Mouse (Mus musculus) Patski (cell line): Measurements from ENCODE around the gene Camk1. TPM values are rescaled to one million over a fixed set of nuclear protein-coding genes. Genes with fewer than 3 reads are reported as not detected.

Experiments used
- ATAC-seq: fragments of 100-300 bp; one replicate; pipeline ENCODE4 v1.8.0; 2021
- CTCF ChIA-PET: fragments of 350-600 bp; sonication (Branson Sonifier 250); formaldehyde crosslinking; loops from one replicate; lab custom pipeline; 2022; ENCODE audit warnings: inconsistent platforms; lab: Charles Lee
- POLR2A ChIA-PET: fragments of 350-600 bp; sonication (Branson Sonifier 250); formaldehyde crosslinking; loops from one replicate; lab custom pipeline; 2022; ENCODE audit warnings: antibody characterized with exemption, inconsistent platforms; lab: Charles Lee
- DNase-seq: peaks from one replicate; pipeline ENCODE4 v3.0.0-alpha.2; 2011; ENCODE audit warnings: low read depth, low spot score
- H3K27me3 ChIP-seq: fragments of 371-371 bp; one replicate; pipeline ENCODE4 v1.5.1; 2021
- CTCF ChIP-seq: fragments of 100-300 bp; IDR thresholded peaks from one replicate; pipeline ENCODE4 v1.5.1; 2021
- in situ Hi-C: fragments of 300-500 bp; cut with MboI; formaldehyde crosslinking; loops from 3 replicates; pipeline ENCODE4 v1.11.1; 2018; ENCODE audit warnings: low pct_unique_long_range_greater_than_20kb, mixed read lengths
- polyA plus RNA-seq: library from polyadenylated mRNA; unstranded; gene quantifications from one replicate; pipeline ENCODE4 v1.2.3, GENCODE M21; 2021

Gene Camk1
- polyA plus RNA-seq, 1 experiment from 2014 or later, result 130 TPM

DNA sequence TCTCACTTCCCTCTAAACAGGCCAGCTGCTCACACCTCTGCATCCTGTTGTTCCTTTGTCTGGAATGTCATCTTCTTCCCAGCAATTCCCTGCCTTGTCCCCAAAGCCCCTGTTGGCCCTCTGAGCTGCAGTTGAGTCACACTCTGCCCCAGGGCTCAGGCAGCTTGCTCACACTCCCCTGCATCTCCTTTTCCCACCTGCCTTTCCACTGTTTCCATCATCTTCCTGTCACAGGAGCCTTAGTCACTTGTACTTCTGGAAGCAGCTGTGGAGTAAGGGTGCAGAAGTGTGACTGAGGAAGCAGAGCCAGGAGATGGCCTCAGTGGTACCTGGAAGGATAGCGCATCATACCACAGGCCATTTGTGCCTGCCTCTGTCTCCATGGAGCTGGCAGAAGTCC lies 18.5 kb upstream of the Camk1 start:
- ChIA-PET CTCF (interaction anchor here (1.1 to 1.7 kb wide), 2 partner anchors 8 to 11 kb away, joined by 4 read pairs; no protein-coding TSS in a partner anchor), POLR2A (interaction anchor here (1.0 to 1.8 kb wide), 2 partner anchors 11 to 18 kb away, joined by 3 to 6 read pairs; partner anchors contain the start of gene Camk1)
- H3K27me3 ChIP-seq, result no peaks in the 10 kb centered on the region
- DNase-seq (no peak), ATAC-seq (peak; percentile 44)
- in situ Hi-C loops, result no loop called here
- TF ChIP-seq CTCF, result no peak

DNA sequence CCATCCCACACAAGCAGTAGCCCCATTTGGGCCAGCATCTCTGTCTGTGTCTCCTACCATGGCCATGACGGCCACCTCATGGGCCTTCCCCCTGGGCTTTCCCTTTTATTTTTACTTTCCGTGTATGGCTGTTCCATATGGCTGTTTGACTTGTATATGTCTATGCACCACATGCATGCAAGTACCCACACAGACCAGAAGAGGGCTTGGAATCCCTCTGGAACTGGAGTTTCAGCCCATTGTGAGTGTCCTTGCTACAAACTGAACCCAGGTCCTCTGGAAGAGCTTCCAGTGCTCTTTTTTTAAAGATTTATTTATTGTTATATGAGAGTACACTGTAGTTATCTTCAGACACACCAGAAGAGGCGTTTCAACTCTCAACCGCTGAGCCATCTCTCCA lies 17.7 kb upstream of the Camk1 start:
- in situ Hi-C loops, result no loop called here
- ATAC-seq (no peak), DNase-seq (no peak)
- H3K27me3 ChIP-seq, result no peaks in the 10 kb centered on the region
- no peak for TF ChIP-seq CTCF
- ChIA-PET CTCF (interaction anchor here (1.7 kb wide), 1 partner anchor 10 kb away, joined by 4 read pairs; no protein-coding TSS in a partner anchor), POLR2A (interaction anchor here (0.7 to 1.8 kb wide), 3 partner anchors 17 to 175 kb away, joined by 3 to 6 read pairs (median 5); partner anchors contain the start of genes Arpc4 and Camk1)

DNA sequence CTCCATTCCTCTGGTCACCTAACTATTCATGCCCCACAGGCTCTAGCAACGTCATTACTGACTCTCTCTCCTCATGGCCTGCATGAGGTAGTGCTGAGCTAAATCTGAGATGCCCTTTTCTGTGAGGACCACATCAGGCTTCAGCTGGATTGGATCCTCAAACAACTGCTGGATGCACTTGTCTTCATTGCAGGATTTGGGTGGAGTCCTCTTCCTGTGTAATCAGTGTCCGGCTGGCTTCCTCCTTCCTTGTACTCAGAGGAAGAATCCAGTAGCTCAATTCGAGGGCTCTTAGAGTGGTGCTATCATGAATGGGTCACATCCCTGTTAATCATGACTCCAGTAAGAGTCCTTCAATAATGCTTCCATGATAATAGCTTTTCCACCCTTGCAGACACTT lies 9.9 kb upstream of the Camk1 start:
- no peak for DNase-seq
- ChIA-PET CTCF (interaction anchor here (1.1 kb wide), 1 partner anchor 9 kb away, joined by 4 read pairs; no protein-coding TSS in a partner anchor), POLR2A (no interaction called here)
- no peak for ATAC-seq
- TF ChIP-seq CTCF, result no peak
- in situ Hi-C loops, result no loop called here
- no peaks in the 10 kb centered on the region for H3K27me3 ChIP-seq

DNA sequence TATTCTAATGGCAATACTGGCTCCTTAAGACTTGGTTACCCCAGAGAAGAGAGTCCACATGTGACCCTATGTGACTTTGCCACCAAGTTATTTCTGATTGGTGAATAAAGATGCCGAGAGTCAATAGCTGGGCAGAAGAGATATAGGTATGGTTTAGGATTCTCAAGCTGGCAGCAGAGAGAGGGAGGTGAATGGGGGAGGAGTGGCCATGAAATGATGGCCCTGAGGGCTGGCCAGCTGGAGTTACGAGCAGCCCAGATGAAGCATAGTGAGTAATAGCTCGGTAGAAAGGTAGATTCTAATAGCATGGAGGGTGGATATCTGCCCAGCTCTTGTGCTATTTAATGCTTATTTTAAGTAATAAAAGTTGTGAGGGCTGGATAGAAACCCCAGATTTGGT lies 9.0 kb upstream of the Camk1 start:
- POLR2A ChIA-PET, result no interaction called here
- CTCF ChIA-PET, result interaction anchor here (1.2 kb wide), 1 partner anchor 19 kb away, joined by 4 read pairs; no protein-coding TSS in a partner anchor
- ATAC-seq, result no peak

DNA sequence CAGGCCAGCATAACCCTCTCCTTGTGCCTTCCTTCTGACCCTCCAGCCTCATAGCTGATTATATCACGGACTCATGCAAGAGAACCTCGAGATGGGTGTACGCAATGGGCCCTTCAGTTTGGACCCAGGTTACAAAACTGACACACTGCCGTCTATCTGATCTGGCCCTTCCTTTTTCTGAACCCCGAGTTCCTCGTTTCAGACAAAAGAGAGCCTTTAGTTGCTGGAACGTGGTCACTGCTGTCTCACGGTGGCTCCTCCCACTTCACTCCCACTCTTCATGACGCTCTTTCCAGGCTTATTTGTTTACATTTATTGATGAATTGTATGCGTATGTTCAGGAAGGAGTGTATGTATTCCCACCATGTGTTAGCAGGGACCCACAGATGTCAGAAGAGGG lies 7.9 kb upstream of the Camk1 start:
- TF ChIP-seq CTCF, result no peak
- CTCF ChIA-PET, result no interaction called here
- no peak for DNase-seq
- ATAC-seq, result no peak
- POLR2A ChIA-PET, result interaction anchor here (1.0 kb wide), 1 partner anchor 11 kb away, joined by 3 read pairs; no protein-coding TSS in a partner anchor
- in situ Hi-C loops, result no loop called here
- no peaks in the 10 kb centered on the region for H3K27me3 ChIP-seq

More for the DNA sequence above, 9.0 kb upstream of the Camk1 start:
- TF ChIP-seq CTCF, result no peak
- DNase-seq, result no peak
- in situ Hi-C loops, result no loop called here
- H3K27me3 ChIP-seq, result no peaks in the 10 kb centered on the region

DNA sequence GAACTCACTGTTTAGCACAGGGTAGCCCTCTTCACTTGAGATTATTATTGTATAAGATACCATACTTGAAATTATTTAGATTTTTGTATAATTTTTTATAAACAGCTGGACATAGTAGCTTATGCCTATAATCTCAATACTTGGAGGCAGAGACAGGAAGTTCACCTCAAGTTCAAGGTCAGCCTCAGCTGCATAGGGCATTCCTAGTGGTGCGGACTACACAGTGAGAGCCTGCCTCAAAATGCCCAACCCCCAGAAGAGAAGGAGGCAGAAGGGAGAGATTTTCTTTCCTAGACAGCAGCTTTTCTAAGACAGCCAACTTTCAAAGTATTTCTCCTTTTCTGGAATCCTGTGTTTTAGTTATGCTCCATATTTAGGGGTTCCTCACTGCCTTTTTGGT lies 7.4 kb upstream of the Camk1 start:
- in situ Hi-C loops, result no loop called here
- H3K27me3 ChIP-seq, result no peaks in the 10 kb centered on the region
- ChIA-PET CTCF (no interaction called here), POLR2A (interaction anchor here (1.0 kb wide), 1 partner anchor 11 kb away, joined by 3 read pairs; no protein-coding TSS in a partner anchor)
- TF ChIP-seq CTCF, result no peak
- DNase-seq (no peak), ATAC-seq (no peak)

DNA sequence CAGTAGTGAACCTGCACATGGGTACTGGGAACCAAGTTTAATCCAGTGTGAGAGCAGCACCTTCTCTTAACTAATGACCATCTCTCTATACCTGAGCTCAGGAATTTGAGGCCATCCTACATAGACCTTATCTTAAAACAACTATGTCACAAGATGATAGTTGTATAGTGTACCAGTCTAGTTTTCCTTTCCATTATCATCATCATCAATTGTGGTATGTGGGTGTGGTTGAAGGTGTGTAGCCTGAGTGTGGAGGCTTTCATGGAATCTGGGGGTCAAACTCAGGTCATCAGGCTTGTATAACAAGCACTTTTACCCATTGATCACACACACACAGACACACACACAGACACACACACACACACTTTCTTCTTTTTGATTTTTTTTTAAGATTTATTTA lies 6.8 kb upstream of the Camk1 start:
- in situ Hi-C loops, result no loop called here
- POLR2A ChIA-PET, result no interaction called here
- CTCF ChIA-PET, result interaction anchor here (1.1 kb wide), 1 partner anchor 29 kb away, joined by 3 read pairs; no protein-coding TSS in a partner anchor

DNA sequence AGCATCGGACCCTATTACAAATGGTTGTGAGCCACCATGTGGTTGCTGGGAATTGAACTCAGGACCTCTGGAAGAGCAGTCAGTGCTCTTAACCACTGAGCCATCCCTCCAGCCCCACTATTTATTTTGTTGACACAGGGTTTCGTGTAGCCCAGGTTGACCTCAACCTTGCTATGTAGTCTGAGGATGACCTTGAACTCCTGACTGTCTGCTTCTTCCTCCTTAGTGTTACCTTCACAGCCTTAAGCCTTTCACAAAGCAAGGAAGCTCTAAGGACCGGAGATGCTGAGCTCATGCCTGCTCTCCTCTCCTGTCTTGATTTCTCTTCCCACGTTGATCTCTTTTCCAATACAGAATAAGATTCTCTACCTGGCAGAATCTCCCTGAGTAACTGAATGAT lies 3.1 kb upstream of the Camk1 start:
- in situ Hi-C loops, result no loop called here
- ChIA-PET CTCF (no interaction called here), POLR2A (no interaction called here)
- DNase-seq (no peak), ATAC-seq (no peak)
- no peaks in the 10 kb centered on the region for H3K27me3 ChIP-seq
- no peak for TF ChIP-seq CTCF

More for the DNA sequence above, 6.8 kb upstream of the Camk1 start:
- DNase-seq (no peak), ATAC-seq (no peak)
- no peak for TF ChIP-seq CTCF
- no peaks in the 10 kb centered on the region for H3K27me3 ChIP-seq

DNA sequence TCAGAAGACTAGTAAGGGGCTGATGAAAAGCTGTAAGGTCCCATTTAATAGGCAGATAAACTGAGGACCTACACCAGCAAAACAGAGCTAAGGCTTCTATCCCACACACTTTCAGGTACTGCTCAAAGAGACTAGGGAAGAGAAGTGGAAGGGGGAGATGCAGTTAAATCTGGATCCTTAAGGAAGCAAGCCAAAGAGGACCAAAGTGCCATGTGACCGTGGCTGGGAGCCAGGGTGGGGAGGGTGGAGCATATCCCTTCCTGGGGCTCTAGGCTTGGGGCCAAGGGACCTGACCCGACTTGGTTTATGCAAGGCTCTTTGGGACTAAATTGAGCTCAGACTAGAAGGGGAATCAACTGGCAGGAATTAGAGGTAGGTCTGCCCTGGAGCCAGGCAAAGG lies 537 bp upstream of the Camk1 start:
- in situ Hi-C loops, result no loop called here
- ATAC-seq (no peak), DNase-seq (no peak)
- H3K27me3 ChIP-seq, result no peaks in the 10 kb centered on the region
- ChIA-PET CTCF (interaction anchor here (1.0 to 1.3 kb wide), 2 partner anchors 11 to 12 kb away, joined by 3 to 4 read pairs; no protein-coding TSS in a partner anchor), POLR2A (interaction anchor here (0.8 to 1.4 kb wide), 6 partner anchors 13 to 75 kb away, joined by 3 to 6 read pairs (median 3); partner anchors contain the start of gene Rpusd3)
- TF ChIP-seq CTCF, result no peak

DNA sequence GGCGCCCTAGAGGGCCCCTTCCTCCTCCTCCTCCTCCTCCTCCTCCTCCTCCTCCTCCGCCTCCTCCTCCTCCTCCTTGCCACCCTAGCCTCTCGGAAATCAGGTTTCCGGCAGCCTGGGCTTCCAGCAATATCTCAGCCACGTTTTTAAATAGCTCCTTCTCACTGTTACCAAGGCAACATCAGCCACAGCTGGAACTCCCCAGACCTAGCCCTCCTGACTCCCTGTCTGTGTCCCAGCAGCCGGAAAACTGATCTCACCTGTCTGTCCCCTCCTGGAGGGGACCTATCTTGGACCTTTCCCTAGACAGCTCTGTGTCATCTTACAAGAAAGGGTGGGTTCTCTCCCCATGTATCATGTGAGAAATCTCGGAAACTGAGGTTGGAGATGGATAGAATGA lies 1.5 kb downstream of the Camk1 start:
- no peak for ATAC-seq
- H3K27me3 ChIP-seq, result no peaks in the 10 kb centered on the region
- no peak for DNase-seq
- in situ Hi-C loops, result no loop called here
- ChIA-PET POLR2A (interaction anchor here (1.3 kb wide), 1 partner anchor 15 kb away, joined by 4 read pairs; the partner anchor contains the start of gene Ogg1), CTCF (no interaction called here)
- no peak for TF ChIP-seq CTCF

DNA sequence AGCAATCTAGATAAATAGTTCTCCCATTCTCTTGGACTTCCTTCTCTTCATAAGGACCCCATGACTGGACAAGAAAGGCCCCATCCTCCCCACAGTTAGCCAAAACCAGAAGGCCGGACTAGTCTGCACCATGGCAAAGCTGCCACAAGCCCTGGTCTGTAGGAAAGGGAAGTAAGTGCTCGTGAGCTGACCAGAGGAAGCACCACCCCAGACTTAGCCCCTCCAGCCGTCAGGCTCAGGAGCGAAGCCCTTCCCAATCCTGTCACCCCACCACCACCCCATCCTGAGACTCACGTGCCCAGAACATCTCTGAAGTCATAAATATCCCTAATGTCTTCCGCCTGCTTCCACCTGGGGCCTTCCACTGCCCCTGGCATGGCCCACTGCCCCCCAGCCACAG lies 2.2 kb downstream of the Camk1 start:
- no peak for ATAC-seq
- POLR2A ChIA-PET, result no interaction called here
- TF ChIP-seq CTCF, result no peak
- no peaks in the 10 kb centered on the region for H3K27me3 ChIP-seq
- in situ Hi-C loops, result no loop called here
- no peak for DNase-seq
- CTCF ChIA-PET, result no interaction called here
